Mouse (Mus musculus) thymus, postnatal 14 days (tissue): ENCODE measurements around the gene Met.

Experiments
- DNase-seq: peaks from one replicate; pipeline ENCODE4 v3.0.0; 2021

The Met gene

GRCm38 (mm10) chr6:17621436-17621835 is 157.8 kb downstream of the Met start:
- no peak for DNase-seq
